Mouse (Mus musculus): ENCODE measurements at regions not wholly inside any gene's neighbourhood (a gene's known extent, or its start where the extent isn't known, plus 50 kb on each side); places are given as distances from the start of the nearest gene placed in this dataset.
A peak's percentile ranks its signal among the peaks of the same experiment; 100 is the strongest.

GRCm38 (mm10) chr4:72688842-72689241, 163.6 kb downstream of the Aldoart1 start:
- DNase-seq (ENCODE audit: low read depth, low spot score) = no peak

GRCm38 (mm10) chr4:72674006-72674405, 178.4 kb downstream of the Aldoart1 start:
- no peak for DNase-seq (ENCODE audit: low read depth, low spot score)

GRCm38 (mm10) chr4:72671652-72672411, 180.6 kb downstream of the Aldoart1 start:
- peak; percentile 6 for DNase-seq (ENCODE audit: low read depth, low spot score)

GRCm38 (mm10) chr4:72669827-72670494, 182.5 kb downstream of the Aldoart1 start:
- DNase-seq (ENCODE audit: low read depth, low spot score) = no peak

GRCm38 (mm10) chr4:72664379-72664778, 188.1 kb downstream of the Aldoart1 start:
- no peak for DNase-seq (ENCODE audit: low read depth, low spot score)

GRCm38 (mm10) chr4:72662477-72662876, 190.0 kb downstream of the Aldoart1 start:
- no peak for DNase-seq (ENCODE audit: low read depth, low spot score)

GRCm38 (mm10) chr4:72656206-72656605, 196.2 kb downstream of the Aldoart1 start:
- no peak for DNase-seq (ENCODE audit: low read depth, low spot score)

GRCm38 (mm10) chr4:72647130-72647529, 205.3 kb downstream of the Aldoart1 start:
- DNase-seq (ENCODE audit: low read depth, low spot score) = no peak

GRCm38 (mm10) chr4:72629416-72629815, 223.0 kb downstream of the Aldoart1 start:
- no peak for DNase-seq (ENCODE audit: low read depth, low spot score)

- peak; percentile 14 for DNase-seq (ENCODE audit: low read depth, low spot score)
These were observed 225.1 kb downstream of the Aldoart1 start for GRCm38 (mm10) chr4:72627219-72627930.

- no peak for DNase-seq (ENCODE audit: low read depth, low spot score)
These were observed 247.3 kb downstream of the Aldoart1 start for GRCm38 (mm10) chr4:72605107-72605506.

- no peak for DNase-seq (ENCODE audit: low read depth, low spot score)
These were observed 256.9 kb downstream of the Aldoart1 start for GRCm38 (mm10) chr4:72595494-72595893.

- no peak for DNase-seq (ENCODE audit: low read depth, low spot score)
These were observed 260.3 kb downstream of the Aldoart1 start for GRCm38 (mm10) chr4:72592129-72592528.

GRCm38 (mm10) chr4:72574946-72575345, 277.5 kb downstream of the Aldoart1 start:
- DNase-seq (ENCODE audit: low read depth, low spot score) = no peak

GRCm38 (mm10) chr4:72571924-72572323, 280.5 kb downstream of the Aldoart1 start:
- DNase-seq (ENCODE audit: low read depth, low spot score) = no peak

GRCm38 (mm10) chr4:72565186-72565585, 287.2 kb downstream of the Aldoart1 start:
- no peak for DNase-seq (ENCODE audit: low read depth, low spot score)

- no peak for DNase-seq (ENCODE audit: low read depth, low spot score)
These were observed 289.3 kb downstream of the Aldoart1 start for GRCm38 (mm10) chr4:72562909-72563676.

- no peak for DNase-seq (ENCODE audit: low read depth, low spot score)
These were observed 298.2 kb downstream of the Aldoart1 start for GRCm38 (mm10) chr4:72554276-72554675.

GRCm38 (mm10) chr4:72534563-72534962, 317.9 kb downstream of the Aldoart1 start:
- DNase-seq (ENCODE audit: low read depth, low spot score) = peak; percentile 4

GRCm38 (mm10) chr4:72524630-72525029, 323.9 kb upstream of the Tle1 start:
- no peak for DNase-seq (ENCODE audit: low read depth, low spot score)

- DNase-seq (ENCODE audit: low read depth, low spot score) = no peak
These were observed 323.4 kb upstream of the Tle1 start for GRCm38 (mm10) chr4:72524100-72524499.

GRCm38 (mm10) chr4:72511220-72511619, 310.5 kb upstream of the Tle1 start:
- DNase-seq (ENCODE audit: low read depth, low spot score) = no peak

All from mesoderm, embryonic 11.5 days (tissue).